Mouse (Mus musculus): ENCODE measurements around the gene Rpl23. TPM values are rescaled to one million over a fixed set of nuclear protein-coding genes. Genes with fewer than 3 reads are reported as not detected.

Rpl23 gene
- total RNA-seq, 1 experiment from 2014 or later, result 851 TPM

Small RNA genes lying within 50 kb of the gene (microRNA-seq; reads per million reads assigned to microRNA genes)
- gene Mir8102, result 0 reads per million in 2 experiments

Other genes starting within 250 kb of the Rpl23 start
- 9.8 and 9.9 TPM in 2 replicates for gene Srcin1, start 206.3 kb downstream of the Rpl23 start, total RNA-seq (2021)
- gene Epop, start 152.7 kb downstream of the Rpl23 start, total RNA-seq (2021), result 6.2 and 7.8 TPM in 2 replicates
- 49.4 and 53.6 TPM in 2 replicates for gene Mllt6, start 119.0 kb downstream of the Rpl23 start, total RNA-seq (2021)
- gene Cisd3, start 96.6 kb downstream of the Rpl23 start, total RNA-seq (2021), result 164 and 166 TPM in 2 replicates
- 27.0 and 36.1 TPM in 2 replicates for gene Pcgf2, start 81.9 kb downstream of the Rpl23 start, total RNA-seq (2021)
- gene Psmb3, start 79.0 kb downstream of the Rpl23 start, total RNA-seq (2021), result 216 and 226 TPM in 2 replicates
- gene Pip4k2b, start 37.7 kb downstream of the Rpl23 start, total RNA-seq (2021), result 28.7 and 30.7 TPM in 2 replicates
- 19.5 and 22.6 TPM in 2 replicates for gene Cwc25, start 15.9 kb downstream of the Rpl23 start, total RNA-seq (2021)
- not detected in 2 replicates for gene 1700001P01Rik, start 6.5 kb downstream of the Rpl23 start, total RNA-seq (2021)
- 103 and 142 TPM in 2 replicates for gene Lasp1, start 16.6 kb upstream of the Rpl23 start, total RNA-seq (2021)
- gene B230217C12Rik, start 58.3 kb upstream of the Rpl23 start, total RNA-seq (2021), result 5.1 and 5.5 TPM in 2 replicates
- gene Fbxo47, start 101.7 kb upstream of the Rpl23 start, total RNA-seq (2021), result 1.2 TPM in 1 of 2 replicates, not detected in the other
- 13.4 and 20.9 TPM in 2 replicates for gene Plxdc1, start 204.0 kb upstream of the Rpl23 start, total RNA-seq (2021)
- gene Arl5c, start 213.7 kb upstream of the Rpl23 start, total RNA-seq (2021), result 0.79 TPM in 1 of 2 replicates, not detected in the other
- 7.4 and 10.4 TPM in 2 replicates for gene Cacnb1, start 240.6 kb upstream of the Rpl23 start, total RNA-seq (2021)
- gene Rpl19, start 244.3 kb upstream of the Rpl23 start, total RNA-seq (2021), result 1,136 and 1,344 TPM in 2 replicates

Measured in adrenal gland, postnatal 25 days (tissue).